21 mouse cellular contexts compared by ENCODE assay signal in genomic region chr2:27895648-27896047, GRCm38 (mm10). TPM values are rescaled to one million over a fixed set of nuclear protein-coding genes. Genes with fewer than 3 reads are reported as not detected.
A peak's percentile ranks its signal among the peaks of the same experiment; 100 is the strongest.
DNase-seq lines count a peak whose midpoint lies in the region; ATAC-seq and TF ChIP-seq lines count a peak whose summit lies in the region.
"Had no signal": no experiment of that assay in that cellular context is flagged by ENCODE, and none has a peak within 500 bp of the region (broad histone marks: within the 10 kb centered on the region; RNA-seq: fewer than 3 reads in every experiment).

No protein-coding gene starts in this region.

- H3K9ac ChIP-seq in neural tube, embryonic 12.5 days, result 0 out of 2 replicates have a peak overlapping the region, but pooled peaks have one; percentile 9
- H3K9ac ChIP-seq in neural tube, embryonic 15.5 days (replicated peaks), result no peak overlapping the region
- H3K9ac ChIP-seq: heart, embryonic 15.5 days; hindbrain, embryonic 12.5 days had no signal

- TF ChIP-seq POLR2A in myocyte (IDR thresholded peaks at IDR 0.05; ENCODE audit: insufficient read length, low read depth), result peak; percentile 33

- H3K36me3 ChIP-seq in neural tube, embryonic 12.5 days, result no peaks in the 10 kb centered on the region
- H3K36me3 ChIP-seq in neural tube, embryonic 15.5 days, result no peaks in the 10 kb centered on the region
- 0 out of 2 replicates have a peak, but pooled peaks cover 2% of the 10 kb centered on the region for H3K36me3 ChIP-seq in limb, embryonic 10.5 days
- peaks cover 16% of the 10 kb centered on the region for H3K36me3 ChIP-seq in myocyte (ENCODE audit: control insufficient read depth, insufficient read depth)
- H3K36me3 ChIP-seq: heart, embryonic 10.5 days; heart, embryonic 15.5 days; hindbrain, embryonic 12.5 days had no signal

- DNase-seq in heart, adult 11 months, result peak; percentile 91
- no peak for DNase-seq in heart, postnatal 10 days
- no peak for DNase-seq in limb, embryonic 10.5 days (ENCODE audit: low spot score)
- DNase-seq in frontal cortex, adult 2 months (ENCODE audit: extremely low spot score in 1 of 2, low spot score in 1 of 2), result no peak
- DNase-seq in T-cell, adult 2 months (ENCODE audit: low spot score), result no peak
- DNase-seq: adrenal gland, adult 8-10 months; adrenal gland, postnatal 36 days; cerebellum, adult 2 months; cerebellum, postnatal 10 days; gastrocnemius, postnatal 25 days; heart, postnatal 36 days; kidney, adult 11 months had no signal

- 73% methylated on average over 4 of the region's 4 CpGs for WGBS in neural tube, embryonic 12.5 days
- 84% methylated on average over 4 of the region's 4 CpGs for WGBS in neural tube, embryonic 15.5 days
- WGBS in limb, embryonic 10.5 days, result 75% methylated on average over 4 of the region's 4 CpGs

- no peak overlapping the region for H3K4me2 ChIP-seq in neural tube, embryonic 12.5 days (replicated peaks)
- no peak overlapping the region for H3K4me2 ChIP-seq in neural tube, embryonic 15.5 days
- peak overlapping the region; percentile 57 for H3K4me2 ChIP-seq in myocyte (ENCODE audit: low read depth)
- H3K4me2 ChIP-seq: heart, embryonic 15.5 days; hindbrain, embryonic 12.5 days had no signal

- no peak overlapping the region for H3K27ac ChIP-seq in neural tube, embryonic 12.5 days
- no peak overlapping the region for H3K27ac ChIP-seq in neural tube, embryonic 15.5 days (replicated peaks)
- H3K27ac ChIP-seq in limb, embryonic 10.5 days, result peak overlapping the region; percentile 44; the same call in 1 of the 2 replicates
- H3K27ac ChIP-seq: heart, embryonic 10.5 days; heart, embryonic 15.5 days; hindbrain, embryonic 12.5 days had no signal

- no peaks in the 10 kb centered on the region for H3K27me3 ChIP-seq in neural tube, embryonic 12.5 days (replicated peaks)
- no peaks in the 10 kb centered on the region for H3K27me3 ChIP-seq in neural tube, embryonic 15.5 days (replicated peaks)
- no peaks in the 10 kb centered on the region for H3K27me3 ChIP-seq in limb, embryonic 10.5 days (ENCODE audit: low read depth, poor library complexity, severe bottlenecking)
- H3K27me3 ChIP-seq in myocyte (ENCODE audit: control insufficient read depth, insufficient read depth, insufficient read length), result no peaks in the 10 kb centered on the region
- H3K27me3 ChIP-seq: hindbrain, embryonic 12.5 days had no signal

- H3ac ChIP-seq in myocyte (ENCODE audit: control insufficient read depth, insufficient read length), result no peak overlapping the region

- no peaks in the 10 kb centered on the region for H3K9me3 ChIP-seq in neural tube, embryonic 12.5 days
- no peaks in the 10 kb centered on the region for H3K9me3 ChIP-seq in neural tube, embryonic 15.5 days (replicated peaks)
- H3K9me3 ChIP-seq in limb, embryonic 10.5 days (replicated peaks), result no peaks in the 10 kb centered on the region
- H3K9me3 ChIP-seq: heart, embryonic 10.5 days; heart, embryonic 15.5 days; hindbrain, embryonic 12.5 days had no signal

- H3K79me2 ChIP-seq in myocyte (ENCODE audit: control insufficient read depth, insufficient read depth), result peaks cover 100% of the 10 kb centered on the region

- H3K4me3 ChIP-seq in neural tube, embryonic 12.5 days, result no peak overlapping the region
- no peak overlapping the region for H3K4me3 ChIP-seq in neural tube, embryonic 15.5 days (replicated peaks)
- no peak overlapping the region for H3K4me3 ChIP-seq in limb, embryonic 10.5 days
- no peak overlapping the region for H3K4me3 ChIP-seq in myocyte
- H3K4me3 ChIP-seq: heart, embryonic 10.5 days; heart, embryonic 15.5 days; hindbrain, embryonic 12.5 days had no signal

- intact Hi-C loops in heart, postnatal 10 days (cut with DNase I), result no loop called here

- H3K4me1 ChIP-seq in neural tube, embryonic 12.5 days, result peaks cover 5% of the 10 kb centered on the region; the same call in 1 of the 2 replicates
- H3K4me1 ChIP-seq in neural tube, embryonic 15.5 days, result no peaks in the 10 kb centered on the region; the same call in 1 of the 2 replicates
- H3K4me1 ChIP-seq in limb, embryonic 10.5 days, result peaks cover 38% of the 10 kb centered on the region

- ATAC-seq in neural tube, embryonic 12.5 days (ENCODE audit: low FRiP score, low read depth), result no peak
- no peak for ATAC-seq in neural tube, embryonic 15.5 days (ENCODE audit: low FRiP score)
- ATAC-seq: forebrain, embryonic 14.5 days; hindbrain, embryonic 16.5 days had no signal

TF ChIP-seq in myocyte, 11 proteins besides CTCF, POLR2A, EP300 and RAD21:
- no peak for TF ChIP-seq USF1 (IDR thresholded peaks at IDR 0.05; ENCODE audit: low read depth)
- no peak for TF ChIP-seq CEBPB (IDR thresholded peaks at IDR 0.05; ENCODE audit: insufficient read depth, poor library complexity, severe bottlenecking)
- TF ChIP-seq SRF (IDR thresholded peaks at IDR 0.05; ENCODE audit: control insufficient read depth, insufficient read length, low read depth), result no peak
- TF ChIP-seq MAX (IDR thresholded peaks at IDR 0.05; ENCODE audit: low read depth), result no peak
- no peak for TF ChIP-seq POLR2AphosphoS2 (IDR thresholded peaks at IDR 0.05; ENCODE audit: insufficient read length, low read depth)
- TF ChIP-seq REST (IDR thresholded peaks at IDR 0.05; ENCODE audit: insufficient read depth, insufficient read length), result no peak
- TF ChIP-seq E2F4 (IDR thresholded peaks at IDR 0.05; ENCODE audit: insufficient read depth), result no peak
- TF ChIP-seq MYOD1 (IDR thresholded peaks at IDR 0.05; ENCODE audit: control insufficient read depth in 1 of 3, insufficient read length in 2 of 3, low read depth in 2 of 3), result no peak
- no peak for TF ChIP-seq TCF3 (IDR thresholded peaks at IDR 0.05; ENCODE audit: insufficient read length, low read depth)
- TF ChIP-seq MYOG (IDR thresholded peaks at IDR 0.05; ENCODE audit: control insufficient read depth in 1 of 3, insufficient read depth in 1 of 3, insufficient read length in 2 of 3, low read depth in 2 of 3), result no peak
- TF ChIP-seq TCF12 (IDR thresholded peaks at IDR 0.05; ENCODE audit: insufficient read depth, poor library complexity, severe bottlenecking), result no peak
TF ChIP-seq in myocyte: peak in this region for 0.

RNA-seq across cellular contexts. Expression of gene Col5a1, which starts 9.4 kb away (rescaled TPM):
- total RNA-seq in heart, postnatal 10 days (2021), result 100 to 1,000 TPM; 157 to 164 TPM
- 29.3 and 33.1 TPM in 2 replicates for polyA plus RNA-seq in neural tube, embryonic 12.5 days (2016; fragmentation: Nextera tagmentation; extraction: Ambion mirVana)
- polyA plus RNA-seq in neural tube, embryonic 15.5 days (2015; fragmentation: Nextera tagmentation; extraction: Ambion mirVana), result 21.5 and 29.0 TPM in 2 replicates
- 13.5 and 21.4 TPM in 2 replicates for polyA plus RNA-seq in limb, embryonic 10.5 days (2016; fragmentation: Nextera tagmentation; extraction: Ambion mirVana)
- 172 TPM for polyA plus RNA-seq in myocyte (2012; fragmentation: generic; extraction: Trizol)
- polyA plus RNA-seq in frontal cortex, adult 2 months (2012; rRNA removed), result 12.8 and 16.4 TPM in 2 replicates
- total RNA-seq: granulocyte monocyte progenitor cell, adult 5-6 weeks had no signal
